Mouse (Mus musculus): ENCODE data around the gene Hrh2.
A peak's percentile ranks its signal among the peaks of the same experiment; 100 is the strongest.

Gene Hrh2

DNA sequence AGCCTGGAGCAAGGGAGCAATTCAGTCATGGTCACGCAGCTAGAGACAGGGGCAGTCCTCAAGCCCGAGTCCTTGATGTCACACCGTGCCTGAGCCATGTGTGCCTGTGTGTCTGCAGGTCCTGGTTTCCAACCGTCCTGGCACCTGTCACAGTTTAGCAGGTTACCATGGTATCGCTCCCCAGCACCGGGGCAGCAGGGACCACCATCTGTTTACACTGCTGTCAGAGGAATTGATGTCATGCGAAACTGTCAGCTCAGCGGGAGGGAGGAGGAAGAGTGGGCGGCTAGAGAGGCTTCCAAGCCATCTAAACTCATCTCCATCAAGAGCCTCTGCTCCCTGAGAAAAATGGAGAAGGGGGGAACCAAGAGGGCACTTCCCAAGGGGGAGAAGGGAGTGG, 74.5 kb downstream of the Hrh2 start:
- DNase-seq (ENCODE audit: low spot score) = no peak

DNA sequence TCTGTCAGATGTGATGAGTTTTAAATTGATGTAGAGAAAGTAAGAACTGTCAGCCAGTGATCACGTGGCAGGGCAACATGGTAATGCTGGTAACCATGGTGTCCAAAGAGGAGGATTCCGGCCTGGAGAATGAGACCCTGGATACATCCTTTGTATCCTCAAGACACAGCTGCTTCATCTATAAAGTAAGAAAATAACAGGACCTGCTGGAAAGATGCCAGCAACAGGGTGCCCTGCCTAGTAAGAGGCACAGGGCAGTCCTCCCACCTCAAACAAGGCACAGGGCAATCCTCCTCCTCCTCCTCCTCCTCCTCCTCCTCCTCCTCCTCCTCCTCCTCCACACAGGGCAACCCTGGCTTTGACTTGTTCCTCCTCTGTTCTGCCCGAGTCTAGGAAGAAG, 77.2 kb downstream of the Hrh2 start:
- no peak for DNase-seq (ENCODE audit: low spot score)

- DNase-seq (ENCODE audit: low spot score) = no peak
These were observed 77.7 kb downstream of the Hrh2 start for GRCm38 (mm10) chr13:54269628-54270027.

GRCm38 (mm10) chr13:54272076-54272475, 80.1 kb downstream of the Hrh2 start:
- no peak for DNase-seq (ENCODE audit: low spot score)

DNA sequence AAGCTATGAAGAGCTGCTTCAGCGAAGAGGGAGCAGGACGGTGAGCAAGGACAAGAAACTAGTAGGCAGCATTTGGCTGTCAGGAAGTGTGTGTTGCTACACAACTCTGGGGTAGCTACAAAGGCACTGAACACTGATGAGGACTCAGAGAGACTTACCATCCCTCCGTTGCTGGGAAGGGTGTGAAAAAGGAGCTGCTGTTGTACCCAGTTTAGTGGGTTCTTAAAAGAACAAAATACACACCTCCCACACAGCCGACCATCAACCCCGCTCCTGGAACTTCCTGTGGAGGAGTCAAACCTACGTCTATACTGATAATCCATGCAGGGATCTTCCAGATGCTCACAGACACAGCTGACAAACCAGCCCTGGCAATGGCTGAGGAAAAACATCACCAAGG, 85.5 kb downstream of the Hrh2 start:
- no peak for DNase-seq (ENCODE audit: low spot score)

DNA sequence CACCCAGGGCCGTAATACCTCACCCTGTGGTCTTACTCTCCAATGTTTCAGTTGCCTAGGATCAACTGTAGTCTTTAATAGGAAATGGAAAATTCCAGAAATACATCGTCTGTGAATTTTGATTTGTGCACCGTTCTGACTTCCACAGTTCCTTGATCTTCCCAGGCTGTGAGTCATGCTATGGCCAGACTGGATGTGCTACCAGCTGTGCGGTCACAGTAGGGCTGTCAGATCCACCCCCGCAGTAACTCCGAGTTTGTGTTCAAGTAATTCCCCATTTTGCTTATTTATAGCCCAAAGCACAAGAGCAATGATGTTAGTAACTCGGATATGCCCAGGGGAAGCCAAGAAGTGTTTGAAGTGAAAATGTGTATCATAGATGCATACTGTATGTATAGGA, 88.4 kb downstream of the Hrh2 start:
- DNase-seq (ENCODE audit: low spot score) = no peak

DNA sequence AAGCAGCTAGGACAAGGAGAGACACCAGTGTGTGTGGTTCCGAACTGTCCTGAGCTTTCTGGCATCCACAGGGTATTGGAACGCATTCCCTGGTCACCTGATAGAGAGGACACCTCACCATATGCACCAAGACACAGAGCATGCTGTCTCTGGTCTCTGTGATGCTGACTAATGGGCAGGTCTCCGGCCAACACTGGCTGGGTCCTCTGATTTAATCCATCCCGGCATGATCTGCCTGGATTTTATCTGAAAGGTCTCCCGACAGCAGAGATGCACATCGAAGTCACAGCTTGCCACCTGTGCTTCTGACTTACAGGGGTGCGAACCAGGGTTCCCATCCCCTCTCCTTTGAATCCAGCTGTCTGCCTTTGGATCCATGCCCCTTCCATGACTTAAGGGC, 89.2 kb downstream of the Hrh2 start:
- DNase-seq (ENCODE audit: low spot score) = no peak

- no peak for DNase-seq (ENCODE audit: low spot score)
These were observed 89.7 kb downstream of the Hrh2 start for GRCm38 (mm10) chr13:54281623-54282022.

DNA sequence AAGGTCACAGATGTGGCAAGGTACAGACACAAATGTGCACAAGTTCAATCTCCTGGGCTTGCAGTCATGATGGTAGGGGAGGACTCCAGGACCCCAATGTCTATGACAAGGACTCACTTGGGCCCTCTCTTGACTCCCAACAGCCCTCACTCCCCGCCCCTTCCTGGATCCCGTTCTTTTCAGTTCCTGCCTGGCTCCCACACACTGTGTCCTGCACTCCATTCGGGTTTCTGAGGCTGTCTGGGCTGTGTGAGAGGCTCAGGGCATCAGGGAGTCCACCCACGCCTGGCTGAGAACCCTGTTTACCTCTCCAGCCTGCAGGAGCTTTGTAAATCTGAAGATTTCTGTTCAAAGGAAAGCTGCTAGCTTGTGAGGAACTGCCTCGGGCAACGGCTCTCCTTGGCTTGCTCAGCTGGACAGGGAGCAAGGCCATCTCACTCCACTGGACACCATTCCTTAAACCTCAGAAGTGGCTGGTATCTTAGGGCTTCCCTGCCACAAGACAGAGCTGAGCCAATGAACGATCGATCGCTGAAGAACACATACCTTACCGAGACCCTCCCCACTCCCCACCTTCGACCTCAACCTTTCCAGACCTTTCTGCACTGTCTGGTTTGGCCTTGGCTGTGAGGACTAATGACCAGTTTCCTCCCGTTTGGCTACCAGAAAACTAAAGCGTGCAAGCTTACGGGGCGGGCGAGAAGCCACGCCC, 90.4 kb downstream of the Hrh2 start:
- DNase-seq (ENCODE audit: low spot score) = peak; percentile 19

- no peak for DNase-seq (ENCODE audit: low spot score)
These were observed 90.9 kb downstream of the Hrh2 start for GRCm38 (mm10) chr13:54282861-54283206.

Data from testis, postnatal 14 days (tissue).